Mouse (Mus musculus) urinary bladder, postnatal 4 days (tissue): Measurements from ENCODE around the gene 1110017D15Rik.
"Not testable (repeated sequence)": the region's sequence is repeated elsewhere in the genome, so short reads cannot be mapped to it uniquely, and the experiment has no call there.

ENCODE experiments used
- DNase-seq, 2 experiments: peaks; one replicate each; pipeline ENCODE4 v3.0.0; 2021 to 2022; ENCODE audit warnings: low spot score in 2 of 2

1110017D15Rik gene

GRCm38 (mm10) chr4:41479456-41479804 is 37.7 kb downstream of the 1110017D15Rik start:
- peak in 1 of 2 experiments; percentile 45 for DNase-seq

DNA sequence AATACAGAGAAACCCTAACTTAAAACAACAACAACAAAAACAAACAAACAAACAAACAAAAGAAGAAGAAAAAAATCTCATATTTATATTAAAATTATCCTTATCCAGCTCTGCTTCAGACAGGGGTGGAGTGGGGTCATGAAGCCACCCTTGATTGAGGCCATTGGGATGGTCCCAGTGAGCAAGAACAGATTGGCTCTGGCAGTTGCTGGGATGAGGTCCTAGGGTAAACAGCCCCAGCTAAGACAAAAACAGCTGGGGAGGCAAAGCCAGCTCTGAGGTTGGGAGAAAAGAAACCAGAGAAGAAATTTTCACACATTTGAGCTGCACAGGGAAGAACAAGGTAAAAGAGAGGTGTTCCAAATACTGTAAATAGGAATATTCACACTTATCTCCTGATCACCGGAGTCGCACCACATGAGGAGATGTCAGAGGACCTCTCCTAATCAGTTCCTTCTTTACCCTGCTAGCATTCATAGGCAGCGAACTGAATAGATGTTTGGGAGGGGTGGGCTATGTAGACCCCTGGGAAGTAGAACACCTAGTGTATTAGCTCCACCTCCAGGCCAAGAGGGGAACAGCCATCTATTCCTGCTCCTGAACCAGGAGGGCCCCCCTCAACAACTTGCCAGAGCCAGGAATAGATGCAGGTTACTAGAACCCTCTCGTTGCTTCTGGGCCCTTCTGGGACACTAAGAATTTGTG is 38.2 kb downstream of the 1110017D15Rik start:
- DNase-seq, result no peak

DNA sequence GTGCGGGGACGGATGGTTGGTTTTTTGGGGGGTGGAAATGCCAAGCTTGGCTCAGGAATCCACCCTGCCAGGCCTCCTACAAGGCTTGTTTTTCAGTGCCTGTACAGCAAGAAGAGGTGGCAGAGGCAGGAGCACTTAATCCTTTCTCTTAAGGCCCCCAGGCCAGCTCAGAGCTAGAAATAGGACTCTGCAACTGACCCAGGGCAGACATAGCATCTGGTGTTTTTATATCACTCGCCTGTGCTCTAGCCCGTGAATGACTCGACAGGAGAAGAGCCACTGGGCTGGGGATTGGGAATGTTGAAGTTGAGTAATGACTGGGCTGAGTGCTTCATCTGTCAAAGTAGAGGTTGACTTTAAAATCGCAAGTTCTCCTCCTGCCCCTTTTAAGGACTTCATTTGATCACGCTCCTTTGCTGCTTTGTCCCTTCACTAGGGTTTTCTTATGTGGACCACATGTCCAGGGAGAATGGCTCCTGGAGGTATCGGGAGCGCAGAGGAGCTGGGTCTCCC is 39.4 kb downstream of the 1110017D15Rik start:
- no peak for DNase-seq

GRCm38 (mm10) chr4:41471384-41471689 is 45.8 kb downstream of the 1110017D15Rik start:
- no peak for DNase-seq

GRCm38 (mm10) chr4:41470684-41471383 is 46.3 kb downstream of the 1110017D15Rik start:
- DNase-seq, result no peak

DNA sequence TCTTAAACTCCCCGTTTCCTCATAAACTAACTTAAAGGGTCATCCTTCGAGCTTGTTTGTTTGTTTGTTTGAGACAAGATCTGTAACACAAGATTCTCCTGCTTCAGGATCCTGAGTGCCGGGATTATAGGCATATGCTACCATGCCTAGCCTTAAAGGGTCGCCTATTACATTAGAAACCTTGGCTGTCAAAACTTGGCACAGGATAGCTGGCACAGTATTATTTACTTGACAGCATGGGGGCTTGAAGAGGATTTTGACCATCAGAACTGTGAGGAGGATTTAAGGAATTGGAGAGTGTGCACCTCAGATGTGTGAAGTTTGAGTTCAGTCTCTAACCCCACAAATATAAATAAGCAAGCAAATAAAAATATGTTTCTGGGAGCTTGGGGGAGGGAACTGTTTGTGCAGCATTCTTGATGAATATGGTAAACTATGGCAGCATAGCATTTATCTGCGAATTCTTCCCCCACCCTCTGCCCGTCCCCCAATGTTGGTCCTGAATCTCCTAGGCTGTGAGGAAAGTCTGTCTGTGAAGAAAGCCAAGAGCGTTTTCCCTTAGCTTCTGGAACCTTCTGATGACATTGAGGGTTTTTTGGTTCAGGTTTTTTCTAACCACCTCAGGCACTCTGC is 47.0 kb downstream of the 1110017D15Rik start:
- DNase-seq, result no peak

- no peak for DNase-seq
These were observed 47.9 kb downstream of the 1110017D15Rik start for GRCm38 (mm10) chr4:41469199-41469598.

DNA sequence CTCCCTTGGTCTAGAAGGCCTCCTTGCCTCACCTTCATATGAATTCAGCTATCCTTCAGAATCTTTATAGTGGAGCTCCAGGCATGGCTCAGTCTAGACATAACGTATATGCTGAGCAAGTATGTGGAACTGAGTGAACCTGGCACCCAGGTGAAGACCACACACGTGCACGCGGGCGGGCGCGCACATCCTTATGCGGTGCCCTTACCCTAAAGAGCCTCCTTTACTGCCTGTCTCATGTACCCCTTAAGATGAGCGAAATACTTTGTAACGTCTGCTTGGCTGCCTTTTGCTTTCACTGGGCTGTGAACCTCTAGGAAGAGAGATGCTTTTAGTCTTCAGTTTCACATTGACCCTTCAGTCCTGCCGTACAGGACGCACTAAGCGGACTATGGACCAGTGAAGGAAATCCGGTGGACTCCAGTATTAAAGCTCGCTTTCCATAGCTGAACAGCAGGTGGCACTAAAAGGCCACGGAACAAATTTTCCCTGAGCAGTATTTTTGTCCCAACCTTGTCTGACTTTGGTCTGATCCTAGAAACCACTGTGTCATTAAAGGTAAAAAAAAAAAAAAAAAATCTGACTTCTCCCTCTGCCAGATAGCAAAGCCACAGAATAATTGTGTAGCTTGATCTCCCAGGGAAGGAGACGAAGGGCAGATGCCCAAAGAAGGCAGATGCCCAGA is 48.6 kb downstream of the 1110017D15Rik start:
- no peak for DNase-seq

GRCm38 (mm10) chr4:41465287-41465665 is 51.9 kb downstream of the 1110017D15Rik start:
- no peak for DNase-seq

- peak; percentile 97 for DNase-seq
These were observed 52.5 kb downstream of the 1110017D15Rik start, which contains the start of the genes Kif24 and Nudt2 for GRCm38 (mm10) chr4:41464345-41465286. Kif24 (minus strand) TSS chr4:41464887. Nudt2 (plus strand) TSS chr4:41465151.

DNA sequence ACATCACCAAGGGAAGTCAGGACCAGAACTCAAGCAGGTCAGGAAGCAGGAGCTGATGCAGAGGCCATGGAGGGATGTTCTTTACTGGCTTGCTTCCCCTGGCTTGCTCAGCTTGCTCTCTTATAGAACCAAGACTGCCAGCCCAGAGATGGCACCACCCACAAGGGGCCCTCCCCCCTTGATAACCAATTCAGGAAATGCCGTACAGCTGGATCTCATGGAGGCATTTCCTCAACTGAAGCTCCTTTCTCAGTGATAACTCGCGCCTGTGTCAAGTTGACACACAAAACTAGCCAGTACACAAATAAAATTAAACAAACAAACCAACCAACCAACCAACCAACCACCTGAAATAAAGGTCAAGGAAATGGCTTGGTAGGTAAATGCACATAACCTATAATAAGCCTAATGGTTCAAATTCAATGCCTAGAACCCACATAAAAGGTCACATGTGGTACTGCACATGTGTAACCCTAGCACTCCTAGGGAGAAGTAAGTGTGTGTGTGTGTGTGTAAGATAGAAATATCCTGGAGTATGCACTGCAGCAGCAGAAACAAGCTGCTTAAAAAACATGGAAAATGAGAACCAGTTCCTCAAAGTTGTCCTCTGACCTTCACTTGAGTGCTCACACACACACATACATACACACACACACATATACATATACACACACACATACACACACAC is 53.9 kb downstream of the 1110017D15Rik start:
- not testable (repeated sequence) for DNase-seq

- no peak for DNase-seq
These were observed 56.4 kb downstream of the 1110017D15Rik start for GRCm38 (mm10) chr4:41460690-41461089.
